Mouse (Mus musculus) adipocyte (in vitro differentiated cells): ENCODE measurements around the gene Ttyh3.
A peak's percentile ranks its signal among the peaks of the same experiment; 100 is the strongest.

ENCODE experiments used
- DNase-seq: peaks from one replicate; pipeline ENCODE4 v3.0.0-alpha.2; 2016; ENCODE audit warnings: low spot score

Ttyh3 gene

DNA sequence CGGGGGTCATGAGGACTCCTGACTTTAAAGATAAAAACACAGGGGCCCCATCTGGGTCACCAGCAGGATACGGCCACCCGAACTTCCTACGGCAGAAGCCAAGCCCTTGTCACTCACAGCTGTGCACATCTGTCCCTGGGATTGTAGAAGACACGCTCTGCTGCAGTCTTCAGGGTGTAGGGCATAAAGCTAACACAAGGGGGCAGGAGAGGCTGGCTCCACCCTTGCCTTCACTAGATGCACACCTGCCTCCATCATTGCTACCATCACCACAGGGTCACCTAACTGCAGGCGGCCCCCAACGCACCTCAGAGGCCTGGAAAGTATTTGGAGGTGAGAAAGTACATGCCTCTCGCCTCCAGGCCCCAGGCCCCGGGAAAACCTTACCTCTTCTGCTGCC, 19.8 kb downstream of the Ttyh3 start:
- DNase-seq = no peak

DNA sequence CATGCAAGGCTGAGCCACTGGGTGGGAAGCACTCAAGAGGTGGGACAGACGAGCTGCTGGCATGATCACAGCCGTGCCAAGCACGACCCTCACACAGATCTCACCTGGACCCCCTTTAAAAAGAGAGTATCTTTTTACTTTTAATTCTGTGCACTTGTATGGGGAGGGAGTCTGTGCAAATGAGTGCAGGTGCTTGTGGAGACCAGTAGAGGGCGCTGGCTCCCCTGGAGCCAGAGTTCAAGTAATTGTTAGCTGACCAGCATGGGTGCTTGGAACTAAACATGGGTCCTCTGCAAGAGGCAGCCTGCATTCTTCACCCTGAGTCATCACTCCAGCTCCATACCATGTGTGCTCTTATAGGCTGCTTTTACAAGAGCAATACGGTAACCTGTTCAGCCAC, 21.3 kb downstream of the Ttyh3 start:
- DNase-seq = no peak

DNA sequence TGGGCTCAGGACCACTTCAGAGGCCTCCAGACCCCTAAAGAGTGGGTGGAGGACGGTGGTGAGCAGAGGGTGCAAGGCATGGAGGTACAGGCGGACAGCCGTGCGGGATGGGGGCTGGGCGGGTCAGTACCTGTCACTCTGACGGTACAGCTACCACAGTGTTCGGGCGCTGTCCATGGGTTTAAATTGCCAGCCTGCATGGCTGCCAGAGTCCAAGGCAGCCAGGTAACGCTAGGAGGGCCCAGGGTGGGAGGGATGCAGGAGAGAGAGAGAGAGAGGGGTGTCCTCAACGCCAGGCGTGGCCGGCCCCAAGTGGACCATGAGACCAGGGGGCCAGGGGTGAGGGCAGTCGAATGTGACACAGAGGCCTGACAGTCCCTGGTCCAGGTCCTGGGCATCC, 23.9 kb downstream of the Ttyh3 start:
- no peak for DNase-seq

- no peak for DNase-seq
Measured at GRCm38 (mm10) chr5:140624238-140624637, 24.6 kb downstream of the Ttyh3 start.

DNA sequence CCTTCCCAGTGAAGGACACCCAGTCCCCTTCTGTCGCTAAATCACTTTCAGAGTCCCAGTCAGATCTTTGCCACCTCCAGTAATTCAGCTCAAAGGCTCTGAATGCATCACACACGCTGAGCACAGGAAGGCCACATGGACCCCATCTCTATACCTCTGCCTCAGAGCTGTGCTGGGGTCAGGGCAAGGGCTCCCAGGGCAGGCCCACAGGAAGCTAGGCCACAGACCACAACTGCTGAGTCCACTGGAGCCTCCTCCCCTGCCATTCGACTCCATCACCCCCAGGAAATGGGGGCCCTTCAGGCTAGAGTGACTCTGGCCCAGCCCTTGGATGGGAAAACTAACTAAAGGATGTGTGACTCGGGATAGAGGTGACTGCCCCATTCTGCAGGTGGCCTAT, 25.0 kb downstream of the Ttyh3 start:
- no peak for DNase-seq

DNA sequence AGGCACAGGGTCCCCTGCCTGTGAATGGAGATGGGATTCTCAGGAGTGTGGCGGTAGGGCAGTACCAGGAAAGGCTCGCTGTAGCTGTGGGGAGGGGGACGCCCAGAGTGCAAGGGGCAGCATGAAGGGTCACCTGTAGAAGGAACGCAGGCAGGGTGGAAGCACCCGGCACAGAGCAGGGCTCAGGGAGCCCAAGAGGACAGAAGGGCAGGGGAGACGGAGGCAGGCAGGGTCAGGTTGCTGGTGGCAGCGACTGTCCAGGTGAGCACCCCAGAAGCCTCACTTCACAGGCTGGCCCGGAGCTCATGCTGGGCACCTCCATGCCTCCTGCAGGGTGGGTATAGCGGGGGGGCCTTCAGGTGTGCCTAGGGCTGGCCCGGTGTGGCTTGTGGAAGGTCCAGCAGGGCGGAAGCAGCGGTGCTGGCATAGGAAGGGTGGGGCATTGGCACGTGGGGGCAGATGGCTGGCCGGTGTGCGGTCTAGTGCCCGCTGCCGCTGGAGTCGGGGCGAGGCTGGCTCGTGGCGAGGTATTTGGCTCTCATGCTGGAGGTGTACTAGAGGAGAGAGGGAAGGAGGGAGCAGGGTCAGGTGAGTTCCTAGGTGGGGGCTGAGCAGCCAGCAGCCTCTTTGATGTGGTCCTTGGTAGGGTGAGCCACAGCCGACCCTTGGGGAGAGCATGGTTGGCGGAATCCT, 25.7 kb downstream of the Ttyh3 start:
- DNase-seq = no peak

GRCm38 (mm10) chr5:140621517-140621916, 27.3 kb downstream of the Ttyh3 start:
- DNase-seq = no peak

- no peak for DNase-seq
Measured at GRCm38 (mm10) chr5:140621092-140621491, 27.7 kb downstream of the Ttyh3 start.

- DNase-seq = no peak
Measured at GRCm38 (mm10) chr5:140619895-140620736, 28.7 kb downstream of the Ttyh3 start.

DNA sequence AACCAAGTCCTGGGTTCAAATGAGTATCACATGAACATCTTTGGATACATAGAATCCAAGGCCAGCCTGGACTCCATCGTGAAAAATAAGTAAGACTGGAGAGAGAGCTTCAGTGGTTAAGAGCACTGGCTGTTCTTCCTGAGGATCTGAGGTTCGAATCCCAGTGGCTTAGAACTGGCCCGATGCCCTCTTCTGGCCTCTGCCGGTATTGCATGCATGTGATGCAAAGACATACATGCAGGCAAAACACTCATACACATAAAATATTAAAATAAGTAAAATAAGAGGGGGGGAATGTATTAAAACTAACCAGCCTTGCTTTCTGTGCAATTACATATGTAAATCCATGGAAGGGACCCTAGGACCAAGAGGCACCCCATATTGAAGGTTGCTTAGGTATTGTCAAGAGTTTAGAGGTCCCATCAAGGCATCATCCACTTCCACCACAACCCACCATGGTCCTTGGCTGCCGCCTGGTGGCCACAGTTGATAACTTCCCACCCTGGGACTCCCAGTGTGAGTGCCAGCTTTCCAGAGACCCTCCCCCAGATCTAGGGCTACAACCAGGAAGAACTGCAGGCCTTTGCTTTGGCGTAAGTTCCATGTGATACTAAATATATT, 29.6 kb downstream of the Ttyh3 start:
- peak; percentile 82 for DNase-seq

GRCm38 (mm10) chr5:140617714-140618113, 31.1 kb downstream of the Ttyh3 start:
- DNase-seq = no peak

DNA sequence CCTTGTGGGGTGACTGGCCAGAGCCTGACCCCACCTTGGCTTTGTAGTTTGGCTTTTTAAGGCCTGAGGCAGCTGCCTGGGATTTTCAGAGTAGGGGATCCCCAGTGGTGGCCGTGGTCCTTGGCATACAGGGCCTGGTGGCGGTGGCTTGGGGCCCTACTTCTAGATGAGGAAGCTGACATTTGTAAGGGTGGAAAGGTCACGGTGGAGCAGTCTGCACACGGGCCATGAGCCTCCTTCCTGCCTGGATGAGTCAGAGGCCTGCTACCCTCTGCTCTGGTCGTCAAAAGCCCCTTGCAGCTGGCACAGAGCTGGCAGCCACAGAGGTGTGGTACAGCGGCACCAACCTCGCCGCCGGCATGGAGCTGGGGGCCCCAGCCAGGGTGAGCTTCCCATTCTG, 32.1 kb downstream of the Ttyh3 start:
- DNase-seq = peak; percentile 31

DNA sequence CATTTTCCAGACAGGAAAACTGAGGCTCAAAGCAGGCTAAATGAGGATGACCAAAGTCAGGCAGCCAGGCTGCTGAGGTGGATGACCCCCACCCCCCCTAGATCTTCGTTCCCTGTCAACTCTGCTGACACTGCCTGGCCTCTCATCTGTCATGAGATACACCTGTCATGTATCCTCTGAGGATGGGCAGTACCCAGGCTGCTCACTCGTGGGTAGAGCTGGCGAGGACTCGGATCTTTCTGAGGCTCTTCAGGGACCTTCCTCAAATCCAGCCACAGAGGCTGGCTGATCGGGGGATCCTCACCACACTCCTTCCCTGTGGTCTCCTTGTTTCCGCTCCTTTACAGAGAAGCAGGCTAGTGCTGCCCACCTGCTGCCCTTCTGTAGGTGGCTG, 32.7 kb downstream of the Ttyh3 start:
- DNase-seq = no peak

DNA sequence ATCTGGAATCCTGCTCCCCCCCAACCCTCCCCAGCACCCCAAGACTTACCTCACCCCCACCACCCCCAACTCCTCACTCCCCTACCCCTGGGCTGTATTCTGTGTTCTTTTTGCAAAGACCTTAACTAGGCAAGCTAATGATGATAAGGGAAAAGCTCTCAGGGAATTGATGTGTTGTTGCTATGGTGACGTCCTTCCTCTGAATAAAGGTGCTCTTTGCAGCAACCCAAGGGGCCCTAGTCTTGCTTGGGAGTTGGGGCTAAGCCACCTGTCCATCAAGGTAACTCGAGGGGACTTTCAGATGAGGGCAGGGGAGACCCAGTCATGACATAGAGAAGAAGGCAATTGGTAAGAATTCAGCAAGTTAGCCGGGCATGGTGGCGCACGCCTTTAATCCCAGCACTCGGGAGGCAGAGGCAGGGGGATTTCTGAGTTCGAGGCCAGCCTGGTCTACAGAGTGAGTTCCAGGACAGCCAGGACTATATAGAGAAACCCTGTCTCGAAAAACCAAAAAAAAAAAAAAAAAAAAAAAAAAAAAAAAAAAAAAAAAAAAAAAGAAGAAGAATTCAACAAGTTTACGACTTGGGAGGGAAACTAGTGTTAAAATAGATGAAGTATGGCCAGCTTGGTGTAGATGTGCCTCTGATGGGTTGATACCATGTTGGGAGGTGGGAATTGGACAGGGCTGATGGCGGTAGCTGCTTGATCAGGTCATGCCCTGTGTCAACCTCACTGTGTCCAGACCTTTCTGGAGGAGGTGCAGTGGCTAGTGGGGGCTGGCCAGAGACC, 33.3 kb downstream of the Ttyh3 start:
- no peak for DNase-seq

GRCm38 (mm10) chr5:140614837-140615236, 34.0 kb downstream of the Ttyh3 start:
- DNase-seq = no peak

DNA sequence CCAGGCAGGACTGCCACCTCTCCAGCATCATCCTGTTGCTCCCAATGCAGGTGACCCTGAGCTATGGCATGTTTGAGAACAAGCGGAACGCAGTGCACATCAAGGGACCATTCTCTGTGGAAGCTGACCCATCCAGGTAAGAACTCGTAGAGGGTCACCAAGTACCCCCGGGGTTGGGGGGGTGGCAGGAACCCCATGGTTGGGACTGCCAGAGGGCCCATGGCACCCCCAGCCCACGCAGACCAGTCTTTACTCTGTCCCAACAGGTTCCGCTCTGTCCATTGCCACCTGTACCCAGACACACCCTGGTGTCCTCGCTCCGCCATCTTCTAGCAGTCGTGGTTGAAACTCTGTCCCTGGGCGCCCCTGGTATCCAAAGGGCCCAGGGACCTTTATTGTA, 34.7 kb downstream of the Ttyh3 start:
- DNase-seq = no peak

DNA sequence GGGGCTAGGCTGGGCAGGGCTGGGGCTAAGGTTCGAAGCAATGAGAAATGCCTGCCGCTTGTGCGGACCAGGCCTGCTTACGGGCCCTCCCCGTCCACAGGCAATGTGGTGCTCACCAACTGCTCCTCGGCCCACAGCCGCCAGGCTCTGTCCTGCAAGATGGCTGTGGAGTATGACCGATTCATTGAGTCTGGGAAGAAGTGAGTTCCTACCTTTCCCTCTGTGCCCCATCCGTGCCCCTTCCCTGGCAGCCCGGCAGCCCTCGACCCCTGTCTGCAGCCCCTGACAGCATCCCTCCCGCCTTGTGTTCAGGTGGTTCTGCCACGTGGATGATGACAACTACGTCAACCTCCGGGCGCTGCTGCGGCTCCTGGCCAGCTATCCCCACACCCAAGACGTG, 36.6 kb downstream of the Ttyh3 start:
- DNase-seq = no peak

DNA sequence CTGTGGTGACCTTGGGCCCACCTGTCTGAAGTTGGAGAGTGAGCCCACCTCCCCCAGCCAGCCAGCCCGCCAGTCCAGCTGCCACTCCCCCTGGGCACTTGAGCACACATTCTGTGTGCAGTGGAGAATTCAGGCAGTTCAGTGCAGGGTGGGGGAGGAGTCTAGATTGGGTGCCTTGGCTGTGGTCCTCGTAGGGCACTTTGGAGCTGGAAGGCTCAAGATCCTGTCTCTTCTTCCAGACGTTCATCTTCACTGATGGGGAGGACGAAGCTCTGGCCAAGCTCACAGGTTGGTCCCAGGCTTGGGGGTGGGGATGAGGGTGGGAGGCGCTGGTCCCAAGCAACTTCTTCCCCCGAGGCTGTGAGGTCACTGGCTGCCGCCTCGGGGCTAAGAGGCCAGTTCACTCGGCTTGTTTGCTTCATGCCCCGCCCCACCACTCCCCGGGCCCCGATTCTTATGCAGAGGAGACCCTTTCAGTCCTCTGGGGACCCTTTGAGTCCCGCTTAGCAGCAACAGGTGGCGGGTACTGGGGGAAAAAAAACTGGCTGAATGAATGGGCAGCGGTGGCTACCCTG, 37.1 kb downstream of the Ttyh3 start:
- DNase-seq = peak; percentile 79

GRCm38 (mm10) chr5:140611021-140611583, 37.7 kb downstream of the Ttyh3 start:
- peak; percentile 96 for DNase-seq

DNA sequence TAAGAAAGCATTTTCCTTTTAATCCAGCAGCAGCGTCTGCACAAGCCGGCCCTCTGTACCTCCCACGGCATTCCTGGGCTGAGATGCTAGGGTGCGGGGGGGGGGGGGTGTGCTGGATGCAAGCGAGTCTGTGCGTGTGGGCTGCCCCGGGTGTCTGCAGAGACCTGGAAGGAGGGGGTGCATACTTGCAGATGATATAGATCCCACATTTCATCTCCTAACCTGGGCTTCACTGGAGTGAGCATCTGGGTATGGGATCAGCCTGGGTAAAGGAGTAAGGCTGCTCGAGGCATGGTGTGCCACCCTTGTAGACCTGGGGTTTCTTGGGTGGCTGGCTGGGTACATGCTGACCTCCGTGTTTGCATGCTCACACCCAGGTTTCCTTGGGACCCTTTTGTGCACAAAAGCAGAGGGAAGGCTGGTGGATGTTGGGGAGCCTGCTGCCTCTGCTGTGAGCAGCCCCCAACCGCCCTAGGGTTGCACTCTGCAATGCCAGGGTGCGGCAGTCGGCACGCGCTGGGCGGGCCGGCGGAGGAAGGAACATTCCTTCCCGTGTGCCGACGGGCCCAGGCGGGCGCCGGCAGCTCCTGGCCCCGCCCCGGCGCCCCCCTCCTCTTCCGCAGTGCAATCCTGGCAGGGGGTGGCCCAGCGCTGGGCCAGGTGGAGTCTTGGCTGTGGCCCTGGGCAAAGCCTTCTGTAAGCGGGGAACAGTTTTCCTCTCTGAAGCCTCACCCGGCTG, 38.4 kb downstream of the Ttyh3 start:
- DNase-seq = no peak
